Mouse (Mus musculus): ENCODE results near the gene Tmem184c.

Tmem184c gene

DNA sequence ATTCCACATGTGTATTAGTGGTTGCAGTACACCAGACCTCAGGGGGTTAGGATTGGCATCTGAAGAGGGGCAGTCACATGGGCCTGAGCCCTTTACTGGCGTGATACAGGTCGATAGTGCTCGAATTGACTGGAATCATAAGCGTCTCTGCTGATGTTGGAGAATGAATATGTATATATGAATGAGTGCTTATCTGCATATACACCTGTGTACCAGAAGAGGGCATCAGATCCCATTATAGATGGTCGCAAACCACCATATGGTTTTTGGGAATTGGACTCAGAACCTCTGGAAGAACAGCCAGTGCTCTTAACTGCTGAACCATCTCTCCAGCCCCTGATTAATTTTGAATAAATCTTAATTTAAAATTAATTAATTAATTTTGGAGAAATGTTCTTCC is 36.3 kb downstream of the Tmem184c start:
- no peak for TF ChIP-seq GATA4 (IDR thresholded peaks at IDR 0.05; ENCODE audit: insufficient replicate concordance, low read length)

DNA sequence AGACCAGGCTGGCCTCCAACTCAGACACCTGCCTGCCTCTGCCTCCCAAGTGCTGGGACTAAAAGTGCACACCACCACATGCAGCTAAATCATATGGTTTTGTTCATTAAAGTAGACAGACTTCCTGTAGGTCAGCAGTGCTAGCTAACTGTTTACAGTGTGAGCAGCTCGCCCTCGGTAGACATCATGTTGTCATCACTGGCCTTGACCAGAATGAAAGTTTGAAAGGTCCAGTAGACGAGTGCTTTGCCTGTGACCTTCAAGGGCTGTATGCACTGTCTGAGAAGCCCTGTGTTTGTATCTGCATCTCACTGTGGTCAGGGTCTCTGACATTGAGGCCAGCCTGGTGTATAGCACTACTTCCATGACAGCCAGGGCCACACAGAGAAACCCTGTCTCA is 49.1 kb downstream of the Tmem184c start:
- no peak for TF ChIP-seq GATA4 (IDR thresholded peaks at IDR 0.05; ENCODE audit: insufficient replicate concordance, low read length)

DNA sequence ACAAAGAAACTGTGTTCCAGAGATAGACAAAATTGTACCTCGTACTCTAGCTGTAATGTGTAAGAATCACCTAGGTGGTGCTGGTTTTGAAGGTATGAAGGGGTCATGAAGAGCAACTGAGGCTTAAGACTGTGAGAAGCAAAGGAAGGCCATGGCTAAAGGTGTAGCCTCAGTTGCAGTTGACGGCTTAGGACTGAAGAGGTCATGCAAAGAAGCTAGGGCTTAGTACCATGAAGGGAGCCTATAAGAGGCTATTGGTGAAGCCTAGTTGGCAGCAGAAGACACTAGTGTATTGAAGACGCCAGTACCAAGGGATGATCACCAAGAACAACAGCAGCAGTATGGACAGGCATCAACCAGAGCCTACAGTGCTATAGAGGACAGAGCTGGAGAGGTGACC is 58.0 kb downstream of the Tmem184c start:
- TF ChIP-seq GATA4 (IDR thresholded peaks at IDR 0.05; ENCODE audit: insufficient replicate concordance, low read length), result no peak

DNA sequence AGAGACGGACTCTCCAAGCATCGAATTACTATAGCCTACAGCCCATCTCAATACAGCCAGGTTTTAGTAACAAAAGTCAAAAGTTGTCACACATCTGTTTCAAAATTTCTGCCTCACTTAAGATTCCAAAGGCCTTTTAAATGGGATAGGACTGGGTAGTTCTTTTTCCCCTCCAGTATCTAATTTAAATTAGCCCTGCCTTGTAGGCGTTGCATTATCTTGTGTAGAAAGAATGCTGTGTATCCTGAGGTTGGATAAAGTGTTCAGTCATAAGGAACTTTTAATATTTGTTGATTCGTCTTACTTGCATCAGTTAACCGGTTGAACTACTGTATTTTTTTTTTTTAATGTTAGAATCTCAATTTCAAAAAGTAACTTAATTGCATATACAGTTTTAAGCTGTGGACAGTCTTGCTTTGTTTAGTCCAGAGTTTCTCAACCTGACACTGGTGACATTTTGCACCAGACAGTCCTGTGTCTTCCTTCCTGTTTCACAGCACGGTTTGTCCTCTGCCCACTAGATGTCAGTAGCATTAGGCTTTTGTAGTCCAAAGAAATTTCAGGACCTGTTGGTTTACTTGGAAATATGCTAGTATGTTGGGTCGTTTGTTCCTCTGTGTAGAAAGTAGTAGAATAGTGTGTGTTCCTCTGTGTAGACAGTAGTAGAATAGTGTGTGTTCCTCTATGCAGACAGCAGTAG is 60.5 kb downstream of the Tmem184c start:
- no peak for TF ChIP-seq GATA4 (IDR thresholded peaks at IDR 0.05; ENCODE audit: insufficient replicate concordance, low read length)

DNA sequence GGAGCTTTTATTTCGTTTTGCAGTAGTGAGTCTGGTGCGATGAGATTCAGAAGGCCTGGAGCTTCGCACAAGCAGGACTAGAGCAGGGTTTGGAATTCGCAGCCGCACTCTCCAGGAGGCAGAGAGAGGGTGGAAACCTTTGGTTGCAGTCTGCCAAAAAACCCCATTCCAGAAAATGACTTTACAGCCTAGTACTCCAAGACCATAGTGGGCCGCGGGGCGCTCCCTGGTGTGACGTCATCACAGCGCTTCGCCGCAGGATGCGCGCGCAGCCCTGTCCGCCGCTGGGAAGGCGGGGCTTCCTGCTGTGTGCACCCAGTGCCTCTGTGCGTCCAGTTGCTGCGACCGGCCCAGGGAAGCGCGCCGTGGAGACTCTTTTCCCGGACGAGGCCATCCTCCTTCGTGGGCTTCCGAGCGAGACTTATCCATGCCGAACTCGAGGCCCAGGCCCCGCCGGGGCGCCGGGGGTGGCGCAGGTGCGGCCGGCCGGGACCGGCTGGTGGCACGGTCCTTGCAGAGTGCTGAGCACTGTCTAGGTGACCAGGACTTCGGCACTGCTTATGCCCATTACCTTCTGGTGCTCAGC is 61.3 kb downstream of the Tmem184c start, which contains the start of gene Prmt9:
TSS of gene Prmt9 (plus strand) at position 277 of the 586 bp plus-strand sequence.
- no peak for TF ChIP-seq GATA4 (IDR thresholded peaks at IDR 0.05; ENCODE audit: insufficient replicate concordance, low read length)

All from liver, adult (tissue).